Mouse (Mus musculus): ENCODE measurements around the gene Fat1. TPM values are rescaled to one million over a fixed set of nuclear protein-coding genes. Genes with fewer than 3 reads are reported as not detected.

The Fat1 gene
- polyA plus RNA-seq, 2 experiments: 0.98 to 1.3 TPM

- no peaks in the 10 kb centered on the region for H3K27me3 ChIP-seq (ENCODE audit: control insufficient read depth, insufficient read depth, low read length)
- no peak overlapping the region for H3K9ac ChIP-seq (replicated peaks)
- H3K4me1 ChIP-seq (replicated peaks; ENCODE audit: control insufficient read depth in 2 of 2, insufficient read depth in 2 of 2, low read length in 1 of 2): no peaks in the 10 kb centered on the region
- 80% methylated on average over 21 of the region's 21 CpGs for WGBS (ENCODE audit: insufficient replicate concordance)
- H3K9me3 ChIP-seq (ENCODE audit: control insufficient read depth, low read length): no peaks in the 10 kb centered on the region
- no peak overlapping the region for H3K27ac ChIP-seq
- no peaks in the 10 kb centered on the region for H3K36me3 ChIP-seq (replicated peaks; ENCODE audit: control insufficient read depth, insufficient read depth, low read depth)
- no peak for DNase-seq (ENCODE audit: low read depth in 3 of 3, low spot score in 3 of 3)
- H3K4me3 ChIP-seq (ENCODE audit: insufficient read depth in 1 of 2, low read depth in 2 of 2, low read length in 2 of 2): no peak overlapping the region
- no peak for TF ChIP-seq CTCF (IDR thresholded peaks at IDR 0.05; ENCODE audit: low read depth)
- TF ChIP-seq EP300 (IDR thresholded peaks at IDR 0.05; ENCODE audit: low read depth): no peak
- ATAC-seq (ENCODE audit: insufficient read depth): no peak
- no peak overlapping the region for H3K4me2 ChIP-seq (ENCODE audit: low read depth)
These were observed 86.8 kb downstream of the Fat1 start for GRCm38 (mm10) chr8:45021911-45022665.

DNA sequence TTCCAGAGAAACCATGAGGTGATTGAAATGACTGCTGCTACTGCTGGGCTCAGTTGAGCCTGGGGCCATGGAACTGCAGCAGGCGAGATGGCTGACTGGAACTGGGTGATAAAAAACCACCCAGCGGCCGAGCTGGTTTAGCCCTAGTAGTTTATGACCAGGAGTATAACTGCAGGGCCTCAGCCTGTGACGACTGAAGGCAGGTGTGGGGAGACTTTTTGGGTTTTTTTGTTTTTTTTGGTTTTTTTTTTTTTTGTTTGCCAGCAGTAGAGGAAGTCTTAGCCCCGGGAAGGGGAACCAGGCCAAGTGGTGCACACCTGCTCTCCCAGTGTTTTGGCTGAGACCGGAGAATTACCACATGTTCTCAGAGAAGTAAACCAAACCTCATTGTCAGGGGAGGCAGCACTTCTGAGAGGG, 92.8 kb downstream of the Fat1 start:
- DNase-seq (ENCODE audit: low read depth in 3 of 3, low spot score in 3 of 3) (no peak), ATAC-seq (ENCODE audit: insufficient read depth) (no peak)
- Histone ChIP-seq H3K9ac (replicated peaks) (no peak overlapping the region), H3K27ac (no peak overlapping the region), H3K9me3 (ENCODE audit: control insufficient read depth, low read length) (no peaks in the 10 kb centered on the region), H3K4me1 (replicated peaks; ENCODE audit: control insufficient read depth in 2 of 2, insufficient read depth in 2 of 2, low read length in 1 of 2) (no peaks in the 10 kb centered on the region), H3K4me3 (ENCODE audit: insufficient read depth in 1 of 2, low read depth in 2 of 2, low read length in 2 of 2) (no peak overlapping the region), H3K4me2 (ENCODE audit: low read depth) (no peak overlapping the region), H3K27me3 (ENCODE audit: control insufficient read depth, insufficient read depth, low read length) (no peaks in the 10 kb centered on the region), H3K36me3 (replicated peaks; ENCODE audit: control insufficient read depth, insufficient read depth, low read depth) (no peaks in the 10 kb centered on the region)
- no peak for TF ChIP-seq EP300 (IDR thresholded peaks at IDR 0.05; ENCODE audit: low read depth)
- no peak for TF ChIP-seq CTCF (IDR thresholded peaks at IDR 0.05; ENCODE audit: low read depth)
- 59% methylated on average over 6 of the region's 6 CpGs for WGBS (ENCODE audit: insufficient replicate concordance)

DNA sequence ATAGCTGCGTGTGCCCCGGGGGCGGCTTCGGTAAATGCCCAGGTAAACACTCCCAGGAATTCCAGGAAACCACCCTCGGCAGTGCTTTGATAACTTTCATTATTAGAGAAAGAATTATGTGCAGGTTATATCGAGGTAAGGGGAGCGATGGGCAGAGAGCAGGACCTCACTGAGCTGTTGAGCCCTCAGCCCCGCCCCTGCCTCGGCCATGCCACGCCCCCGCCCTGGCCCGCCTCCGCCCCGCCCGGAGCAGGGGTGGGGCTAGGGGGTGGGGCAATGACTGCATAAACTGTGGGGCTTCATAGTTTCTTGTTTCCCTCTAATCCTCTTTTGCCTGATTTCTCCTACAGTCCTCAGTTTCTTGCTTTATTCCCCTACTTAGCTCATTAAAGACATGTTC, 103.1 kb downstream of the Fat1 start:
- H3K27me3 ChIP-seq (ENCODE audit: control insufficient read depth, insufficient read depth, low read length): no peaks in the 10 kb centered on the region
- no peak overlapping the region for H3K4me3 ChIP-seq (ENCODE audit: insufficient read depth in 1 of 2, low read depth in 2 of 2, low read length in 2 of 2)
- H3K4me1 ChIP-seq (replicated peaks; ENCODE audit: control insufficient read depth in 2 of 2, insufficient read depth in 2 of 2, low read length in 1 of 2): no peaks in the 10 kb centered on the region
- TF ChIP-seq EP300 (IDR thresholded peaks at IDR 0.05; ENCODE audit: low read depth) (no peak), CTCF (IDR thresholded peaks at IDR 0.05; ENCODE audit: low read depth) (no peak)
- ATAC-seq (ENCODE audit: insufficient read depth): no peak
- H3K9me3 ChIP-seq (ENCODE audit: control insufficient read depth, low read length): peaks cover 2% of the 10 kb centered on the region
- H3K36me3 ChIP-seq (replicated peaks; ENCODE audit: control insufficient read depth, insufficient read depth, low read depth): no peaks in the 10 kb centered on the region
- no peak overlapping the region for H3K4me2 ChIP-seq (ENCODE audit: low read depth)
- H3K27ac ChIP-seq: no peak overlapping the region
- no peak overlapping the region for H3K9ac ChIP-seq (replicated peaks)
- DNase-seq (ENCODE audit: low read depth in 3 of 3, low spot score in 3 of 3): no peak
- WGBS (ENCODE audit: insufficient replicate concordance): 73% methylated on average over 15 of the region's 15 CpGs

GRCm38 (mm10) chr8:45044160-45044559, 108.9 kb downstream of the Fat1 start:
- Histone ChIP-seq H3K27me3 (ENCODE audit: control insufficient read depth, insufficient read depth, low read length) (no peaks in the 10 kb centered on the region), H3K27ac (no peak overlapping the region), H3K4me3 (ENCODE audit: insufficient read depth in 1 of 2, low read depth in 2 of 2, low read length in 2 of 2) (no peak overlapping the region), H3K4me2 (ENCODE audit: low read depth) (no peak overlapping the region), H3K4me1 (replicated peaks; ENCODE audit: control insufficient read depth in 2 of 2, insufficient read depth in 2 of 2, low read length in 1 of 2) (no peaks in the 10 kb centered on the region), H3K36me3 (replicated peaks; ENCODE audit: control insufficient read depth, insufficient read depth, low read depth) (no peaks in the 10 kb centered on the region; the same call in 1 of the 2 replicates), H3K9ac (replicated peaks) (no peak overlapping the region), H3K9me3 (ENCODE audit: control insufficient read depth, low read length) (peaks cover 2% of the 10 kb centered on the region; the same call in 1 of the 2 replicates)
- WGBS (ENCODE audit: insufficient replicate concordance): 83% methylated on average over 26 of the region's 26 CpGs
- ATAC-seq (ENCODE audit: insufficient read depth) (no peak), DNase-seq (ENCODE audit: low read depth in 3 of 3, low spot score in 3 of 3) (no peak)
- TF ChIP-seq CTCF (IDR thresholded peaks at IDR 0.05; ENCODE audit: low read depth): no peak
- no peak for TF ChIP-seq EP300 (IDR thresholded peaks at IDR 0.05; ENCODE audit: low read depth)

DNA sequence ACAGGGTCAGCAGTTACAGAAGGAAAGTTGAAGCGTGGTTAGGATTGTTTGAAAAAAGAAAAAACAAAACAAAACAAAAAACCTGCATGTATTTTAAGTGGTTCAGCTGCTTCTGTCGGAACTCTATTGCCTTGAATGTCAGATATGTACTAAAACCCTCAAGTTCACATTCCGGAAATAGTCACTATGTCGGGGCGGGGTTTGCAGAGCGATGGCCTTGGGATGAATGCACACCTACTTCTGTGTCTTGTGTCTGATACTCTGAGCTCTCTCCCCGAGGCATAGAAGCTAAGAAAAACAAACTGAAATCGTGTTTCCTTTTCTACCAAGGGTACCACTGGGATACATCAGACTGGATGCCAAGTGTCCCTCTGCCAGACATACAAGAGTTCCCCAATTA, 115.2 kb downstream of the Fat1 start:
- Histone ChIP-seq H3K9ac (replicated peaks) (no peak overlapping the region), H3K4me1 (replicated peaks; ENCODE audit: control insufficient read depth in 2 of 2, insufficient read depth in 2 of 2, low read length in 1 of 2) (no peaks in the 10 kb centered on the region), H3K27me3 (ENCODE audit: control insufficient read depth, insufficient read depth, low read length) (no peaks in the 10 kb centered on the region), H3K4me3 (ENCODE audit: insufficient read depth in 1 of 2, low read depth in 2 of 2, low read length in 2 of 2) (no peak overlapping the region), H3K4me2 (ENCODE audit: low read depth) (no peak overlapping the region), H3K36me3 (replicated peaks; ENCODE audit: control insufficient read depth, insufficient read depth, low read depth) (no peaks in the 10 kb centered on the region), H3K9me3 (ENCODE audit: control insufficient read depth, low read length) (no peaks in the 10 kb centered on the region), H3K27ac (no peak overlapping the region)
- ATAC-seq (ENCODE audit: insufficient read depth) (no peak), DNase-seq (ENCODE audit: low read depth in 3 of 3, low spot score in 3 of 3) (no peak)
- TF ChIP-seq CTCF (IDR thresholded peaks at IDR 0.05; ENCODE audit: low read depth): no peak
- no peak for TF ChIP-seq EP300 (IDR thresholded peaks at IDR 0.05; ENCODE audit: low read depth)
- 67% methylated on average over 8 of the region's 8 CpGs for WGBS (ENCODE audit: insufficient replicate concordance)
